Mouse (Mus musculus): Measurements from ENCODE around the gene Cyp2d22. TPM values are rescaled to one million over a fixed set of nuclear protein-coding genes. Genes with fewer than 3 reads are reported as not detected.

Gene Cyp2d22
- polyA plus RNA-seq, 1 experiment from 2014 or later = 5.9 TPM

DNA sequence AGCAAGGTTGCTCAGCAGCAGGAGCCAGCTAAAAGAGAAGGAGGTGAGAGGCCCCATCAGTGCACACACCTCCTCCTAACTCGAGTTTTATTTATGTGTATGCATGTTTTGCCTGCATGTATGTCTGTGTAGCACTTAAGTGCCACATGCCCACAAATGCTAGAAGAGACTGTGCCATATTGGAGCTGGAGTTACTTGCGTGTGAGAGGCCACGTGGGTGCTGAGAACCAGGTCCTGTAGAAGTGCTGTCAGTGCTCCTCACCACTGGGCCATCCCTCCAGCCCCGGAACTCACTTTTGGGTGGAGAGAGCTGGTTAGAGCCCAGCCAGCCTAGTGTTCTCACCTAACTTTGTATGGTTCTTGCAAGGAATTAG, 32.8 kb downstream of the Cyp2d22 start:
- H3K36me3 ChIP-seq (ENCODE audit: control insufficient read depth, insufficient read depth, low read length) = peaks cover 26% of the 10 kb centered on the region
- no peak overlapping the region; the same call in 1 of the 2 replicates for H3K27ac ChIP-seq (ENCODE audit: low read length)
- WGBS = 78% methylated on average over 4 of the region's 4 CpGs
- no peaks in the 10 kb centered on the region for H3K27me3 ChIP-seq (ENCODE audit: control insufficient read depth, insufficient read depth, low read length)
- peak overlapping the region; percentile 4; the same call in 1 of the 2 replicates for H3K9ac ChIP-seq (replicated peaks; ENCODE audit: low read depth, low read length)
- H3K4me2 ChIP-seq (replicated peaks; ENCODE audit: low read depth, low read length) = peak overlapping the region; percentile 77
- no peaks in the 10 kb centered on the region for H3K9me3 ChIP-seq (ENCODE audit: control insufficient read depth, low read depth, low read length)
- H3K4me3 ChIP-seq (ENCODE audit: low read depth, low read length) = peak overlapping the region; percentile 45
- peaks cover 11% of the 10 kb centered on the region; the same call in 1 of the 2 replicates for H3K4me1 ChIP-seq (ENCODE audit: control insufficient read depth, insufficient read depth, low read length)
- no peak for ATAC-seq (ENCODE audit: insufficient number of reproducible peaks, insufficient read depth, low FRiP score, low read depth)

DNA sequence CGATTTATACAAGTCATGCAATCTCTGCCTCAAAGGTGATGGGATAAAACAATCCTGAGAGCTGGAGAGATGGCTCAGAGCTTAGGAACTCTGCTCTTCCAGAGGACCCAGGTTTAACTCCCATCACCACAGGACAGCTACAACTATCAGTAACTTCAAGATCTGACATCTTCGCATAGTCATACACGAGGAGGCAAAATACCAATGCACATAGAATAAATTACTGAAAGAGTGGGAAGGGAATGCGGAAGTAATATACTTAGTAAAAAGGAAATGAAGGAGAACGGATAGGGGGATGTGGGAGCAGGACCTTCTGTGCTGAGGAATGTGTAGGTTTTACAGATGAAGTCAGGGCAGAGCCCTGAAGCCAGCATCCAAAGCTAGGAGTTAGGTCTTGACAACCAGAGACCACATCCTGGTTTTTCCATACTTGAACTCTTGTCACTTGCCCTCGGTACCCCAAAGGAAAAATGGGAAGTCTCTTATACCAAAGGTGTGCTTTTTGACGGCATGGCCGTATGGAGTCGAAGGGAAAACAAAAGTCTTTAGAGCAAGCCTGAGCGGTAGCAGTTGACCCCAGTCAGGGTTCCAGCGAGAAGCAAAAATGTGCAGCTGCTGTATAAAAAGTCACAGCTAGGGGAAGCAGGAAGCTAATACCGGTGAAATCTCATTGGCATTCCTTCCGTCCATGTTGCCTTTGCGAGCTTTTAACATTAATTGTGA, 33.3 kb downstream of the Cyp2d22 start:
- Histone ChIP-seq H3K4me1 (ENCODE audit: control insufficient read depth, insufficient read depth, low read length) (peaks cover 14% of the 10 kb centered on the region), H3K27ac (ENCODE audit: low read length) (peak overlapping the region; percentile 62; the same call in 1 of the 2 replicates), H3K36me3 (ENCODE audit: control insufficient read depth, insufficient read depth, low read length) (peaks cover 26% of the 10 kb centered on the region), H3K9me3 (ENCODE audit: control insufficient read depth, low read depth, low read length) (no peaks in the 10 kb centered on the region), H3K9ac (replicated peaks; ENCODE audit: low read depth, low read length) (peak overlapping the region; percentile 4), H3K27me3 (ENCODE audit: control insufficient read depth, insufficient read depth, low read length) (no peaks in the 10 kb centered on the region), H3K4me2 (replicated peaks; ENCODE audit: low read depth, low read length) (peak overlapping the region; percentile 77), H3K4me3 (ENCODE audit: low read depth, low read length) (peak overlapping the region; percentile 45)
- 45% methylated on average over 14 of the region's 14 CpGs for WGBS
- ATAC-seq (ENCODE audit: insufficient number of reproducible peaks, insufficient read depth, low FRiP score, low read depth) = no peak

DNA sequence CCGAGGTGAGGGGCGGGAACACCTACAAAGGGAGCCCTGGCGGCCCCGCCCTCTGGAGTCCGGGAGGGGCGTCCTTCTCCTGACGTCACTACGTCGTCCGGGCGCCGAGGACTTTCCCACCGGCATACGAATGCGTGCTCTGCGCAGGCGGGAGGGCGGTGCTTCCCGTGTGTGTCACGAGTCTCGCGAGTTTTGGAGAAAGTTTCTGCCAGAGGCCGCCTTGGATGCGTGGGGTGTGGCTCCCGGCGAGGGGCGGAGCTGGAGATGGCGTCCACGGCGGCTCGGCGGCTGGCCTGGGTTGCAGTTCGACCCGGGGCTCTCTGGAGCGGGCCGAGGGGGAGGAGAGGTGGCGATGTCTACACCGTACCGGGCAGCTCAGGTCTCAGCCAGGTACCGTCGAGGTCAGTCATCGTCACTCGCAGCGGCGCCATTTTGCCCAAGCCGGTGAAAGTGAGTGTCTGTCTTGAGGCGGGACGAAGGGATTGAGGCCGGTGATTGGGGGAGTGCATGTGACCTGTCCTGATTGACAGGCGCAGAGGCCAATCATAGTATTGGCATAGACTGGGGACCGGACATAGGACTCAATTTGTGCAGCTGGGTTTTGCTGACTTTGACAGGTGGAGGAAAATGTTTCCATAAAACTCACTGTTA, 34.1 kb downstream of the Cyp2d22 start:
- H3K4me1 ChIP-seq (ENCODE audit: control insufficient read depth, insufficient read depth, low read length) = peaks cover 20% of the 10 kb centered on the region
- under 1% methylated on average over 51 of the region's 51 CpGs for whole genome bisulfite sequencing
- no peaks in the 10 kb centered on the region for H3K9me3 ChIP-seq (ENCODE audit: control insufficient read depth, low read depth, low read length)
- peak; percentile 96 for ATAC-seq (ENCODE audit: insufficient number of reproducible peaks, insufficient read depth, low FRiP score, low read depth)
- peak overlapping the region; percentile 45 for H3K4me3 ChIP-seq (ENCODE audit: low read depth, low read length)
- no peaks in the 10 kb centered on the region for H3K27me3 ChIP-seq (ENCODE audit: control insufficient read depth, insufficient read depth, low read length)
- peak overlapping the region; percentile 70 for H3K27ac ChIP-seq (ENCODE audit: low read length)
- H3K9ac ChIP-seq (replicated peaks; ENCODE audit: low read depth, low read length) = peak overlapping the region; percentile 54
- peak overlapping the region; percentile 77 for H3K4me2 ChIP-seq (replicated peaks; ENCODE audit: low read depth, low read length)
- peaks cover 26% of the 10 kb centered on the region for H3K36me3 ChIP-seq (ENCODE audit: control insufficient read depth, insufficient read depth, low read length)

DNA sequence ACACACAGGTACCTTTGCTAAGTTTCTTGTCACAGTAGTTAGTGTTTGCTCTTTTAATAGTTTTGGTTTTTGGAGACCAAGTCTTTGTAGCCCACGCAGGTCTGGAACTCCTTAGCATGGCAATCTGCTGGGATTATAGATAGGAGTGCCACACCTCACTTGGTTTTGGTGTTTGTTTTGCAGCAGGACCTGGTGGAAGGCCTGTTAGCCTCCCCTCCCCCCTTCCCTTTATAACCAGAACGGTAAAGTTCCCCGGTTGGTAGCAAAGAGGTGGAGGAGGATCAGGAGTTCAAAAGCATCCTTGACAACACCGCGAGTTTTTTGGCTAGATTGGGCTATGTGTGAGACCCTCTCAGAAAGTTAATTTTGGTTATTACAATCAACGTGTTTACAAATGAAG, 35.1 kb downstream of the Cyp2d22 start:
- Histone ChIP-seq H3K27ac (ENCODE audit: low read length) (no peak overlapping the region), H3K4me1 (ENCODE audit: control insufficient read depth, insufficient read depth, low read length) (peaks cover 27% of the 10 kb centered on the region), H3K4me3 (ENCODE audit: low read depth, low read length) (no peak overlapping the region), H3K4me2 (replicated peaks; ENCODE audit: low read depth, low read length) (no peak overlapping the region), H3K27me3 (ENCODE audit: control insufficient read depth, insufficient read depth, low read length) (no peaks in the 10 kb centered on the region), H3K36me3 (ENCODE audit: control insufficient read depth, insufficient read depth, low read length) (peaks cover 17% of the 10 kb centered on the region), H3K9ac (replicated peaks; ENCODE audit: low read depth, low read length) (no peak overlapping the region), H3K9me3 (ENCODE audit: control insufficient read depth, low read depth, low read length) (no peaks in the 10 kb centered on the region)
- 83% methylated on average over 6 of the region's 6 CpGs for WGBS
- ATAC-seq (ENCODE audit: insufficient number of reproducible peaks, insufficient read depth, low FRiP score, low read depth) = no peak

DNA sequence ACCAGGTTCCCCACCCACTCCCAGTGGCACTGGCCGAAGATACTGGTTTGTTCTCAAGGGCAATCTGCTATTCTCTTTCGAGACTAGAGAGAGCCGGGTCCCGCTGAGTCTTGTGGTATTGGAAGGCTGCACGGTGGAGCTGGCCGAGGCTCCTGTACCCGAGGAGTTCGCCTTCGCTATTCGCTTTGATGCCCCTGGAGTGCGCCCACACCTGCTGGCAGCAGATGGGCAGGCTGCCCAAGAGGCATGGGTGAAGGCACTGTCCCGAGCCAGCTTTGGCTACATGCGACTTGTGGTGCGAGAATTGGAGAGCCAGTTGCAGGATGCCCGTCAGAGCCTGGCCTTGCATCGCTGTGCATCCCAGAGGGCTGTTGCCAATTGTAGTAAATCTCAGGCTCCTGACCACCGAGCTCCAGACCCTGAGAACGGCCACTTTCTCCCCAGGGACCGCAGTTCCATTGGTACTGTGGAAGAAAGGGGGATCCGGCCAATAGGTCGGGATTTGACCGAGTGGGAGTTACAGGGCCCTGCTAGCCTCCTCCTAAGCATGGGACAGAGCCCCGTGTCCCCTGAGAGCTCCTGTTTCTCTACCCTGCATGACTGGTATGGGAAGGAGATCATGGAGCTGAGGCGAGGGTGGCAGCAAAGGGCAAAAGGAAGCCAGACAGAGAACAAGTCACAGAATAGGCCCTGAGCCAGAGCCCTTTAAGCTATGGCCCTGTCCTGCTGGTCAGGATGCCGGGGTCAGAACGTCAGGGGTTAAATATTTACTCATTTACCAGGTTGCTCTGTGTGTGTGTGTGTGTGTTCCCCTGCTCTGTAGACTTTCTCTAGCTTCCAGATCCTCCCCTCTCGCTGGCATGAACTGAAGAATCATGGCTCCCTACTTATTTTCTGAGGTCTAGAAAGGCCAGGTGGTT, 36.4 kb downstream of the Cyp2d22 start:
- H3K4me1 ChIP-seq (ENCODE audit: control insufficient read depth, insufficient read depth, low read length) = peaks cover 27% of the 10 kb centered on the region
- peaks cover 5% of the 10 kb centered on the region; the same call in 1 of the 2 replicates for H3K36me3 ChIP-seq (ENCODE audit: control insufficient read depth, insufficient read depth, low read length)
- no peak for ATAC-seq (ENCODE audit: insufficient number of reproducible peaks, insufficient read depth, low FRiP score, low read depth)
- H3K9ac ChIP-seq (replicated peaks; ENCODE audit: low read depth, low read length) = no peak overlapping the region
- H3K4me2 ChIP-seq (replicated peaks; ENCODE audit: low read depth, low read length) = no peak overlapping the region
- 89% methylated on average over 27 of the region's 27 CpGs for WGBS
- no peaks in the 10 kb centered on the region for H3K9me3 ChIP-seq (ENCODE audit: control insufficient read depth, low read depth, low read length)
- H3K4me3 ChIP-seq (ENCODE audit: low read depth, low read length) = no peak overlapping the region
- no peaks in the 10 kb centered on the region for H3K27me3 ChIP-seq (ENCODE audit: control insufficient read depth, insufficient read depth, low read length)
- no peak overlapping the region for H3K27ac ChIP-seq (ENCODE audit: low read length)

DNA sequence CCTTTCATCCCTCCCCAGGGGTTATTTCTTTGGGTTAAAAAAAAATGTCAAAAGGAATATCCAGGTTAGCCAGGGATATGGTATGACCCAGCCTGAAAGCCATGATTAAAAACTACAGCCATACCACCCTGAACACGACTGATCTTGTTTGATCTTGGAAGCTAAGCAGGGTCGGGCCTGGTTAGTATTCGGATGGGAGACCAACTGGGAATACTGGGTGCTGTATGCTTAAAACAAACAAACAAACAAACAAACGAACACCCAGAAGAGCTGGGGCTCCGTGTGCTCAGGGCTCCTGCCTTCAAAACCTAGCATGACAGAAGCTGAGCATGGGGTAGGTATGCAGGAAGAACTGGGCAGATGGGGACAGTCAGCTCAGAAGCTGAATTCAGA, 37.5 kb downstream of the Cyp2d22 start:
- ATAC-seq (ENCODE audit: insufficient number of reproducible peaks, insufficient read depth, low FRiP score, low read depth) = no peak
- H3K36me3 ChIP-seq (ENCODE audit: control insufficient read depth, insufficient read depth, low read length) = no peaks in the 10 kb centered on the region
- no peaks in the 10 kb centered on the region for H3K9me3 ChIP-seq (ENCODE audit: control insufficient read depth, low read depth, low read length)
- H3K4me3 ChIP-seq (ENCODE audit: low read depth, low read length) = no peak overlapping the region
- no peak overlapping the region for H3K9ac ChIP-seq (replicated peaks; ENCODE audit: low read depth, low read length)
- peak overlapping the region; percentile 92; the same call in 1 of the 2 replicates for H3K27ac ChIP-seq (ENCODE audit: low read length)
- peak overlapping the region; percentile 79 for H3K4me2 ChIP-seq (replicated peaks; ENCODE audit: low read depth, low read length)
- peaks cover 32% of the 10 kb centered on the region for H3K4me1 ChIP-seq (ENCODE audit: control insufficient read depth, insufficient read depth, low read length)
- WGBS = 71% methylated on average over 5 of the region's 5 CpGs
- H3K27me3 ChIP-seq (ENCODE audit: control insufficient read depth, insufficient read depth, low read length) = no peaks in the 10 kb centered on the region

DNA sequence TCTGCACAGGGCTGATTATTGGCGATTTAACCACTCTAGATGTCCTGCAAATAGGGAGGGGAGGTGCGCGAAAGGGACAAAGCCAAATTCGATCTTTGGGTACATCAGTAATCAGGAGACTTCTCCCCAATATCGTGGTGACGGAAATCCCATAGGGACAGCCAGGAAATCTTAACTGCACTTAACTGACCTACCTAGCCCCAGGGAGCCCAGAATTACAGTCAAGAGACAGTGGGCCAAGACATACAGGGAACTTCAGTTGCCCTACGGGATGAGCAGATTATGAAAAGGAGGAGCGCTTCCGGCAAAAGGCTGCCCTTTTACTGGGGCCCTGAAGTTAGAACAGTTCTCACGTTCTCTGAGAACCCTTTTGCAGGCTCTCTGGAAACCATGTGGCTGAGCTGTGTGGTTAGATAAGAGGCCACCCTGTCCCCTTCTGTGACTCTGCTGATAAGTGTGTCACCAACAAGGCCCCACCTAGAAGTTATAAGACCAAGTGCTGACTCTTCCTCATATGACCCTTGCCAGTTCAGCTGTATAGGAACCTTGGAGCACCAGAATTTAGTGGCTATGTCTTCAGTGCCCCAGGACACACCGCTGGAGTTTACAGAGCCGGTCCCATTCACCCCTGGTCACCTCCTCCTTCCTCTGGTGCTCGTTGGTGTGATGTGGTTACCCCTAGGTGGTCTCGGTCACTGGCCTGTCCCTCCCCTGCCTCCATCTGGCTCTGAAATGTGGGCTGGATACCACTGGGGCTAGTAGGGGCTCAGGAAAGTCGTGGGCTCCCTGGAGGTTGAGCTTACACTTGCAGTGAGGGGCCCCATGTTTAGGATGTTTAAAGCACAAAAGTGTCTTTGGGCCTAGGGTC, 38.2 kb downstream of the Cyp2d22 start:
- Histone ChIP-seq H3K36me3 (ENCODE audit: control insufficient read depth, insufficient read depth, low read length) (no peaks in the 10 kb centered on the region), H3K9ac (replicated peaks; ENCODE audit: low read depth, low read length) (peak overlapping the region; percentile 79), H3K9me3 (ENCODE audit: control insufficient read depth, low read depth, low read length) (no peaks in the 10 kb centered on the region), H3K27me3 (ENCODE audit: control insufficient read depth, insufficient read depth, low read length) (no peaks in the 10 kb centered on the region), H3K4me3 (ENCODE audit: low read depth, low read length) (peak overlapping the region; percentile 51), H3K27ac (ENCODE audit: low read length) (peak overlapping the region; percentile 92), H3K4me2 (replicated peaks; ENCODE audit: low read depth, low read length) (peak overlapping the region; percentile 79), H3K4me1 (ENCODE audit: control insufficient read depth, insufficient read depth, low read length) (peaks cover 30% of the 10 kb centered on the region)
- ATAC-seq (ENCODE audit: insufficient number of reproducible peaks, insufficient read depth, low FRiP score, low read depth) = no peak; the same call in 1 of the 2 replicates
- WGBS = 50% methylated on average over 15 of the region's 15 CpGs

All from stomach, embryonic 14.5 days (tissue).